Mouse (Mus musculus): ENCODE results near the gene Atg2a.

DNA sequence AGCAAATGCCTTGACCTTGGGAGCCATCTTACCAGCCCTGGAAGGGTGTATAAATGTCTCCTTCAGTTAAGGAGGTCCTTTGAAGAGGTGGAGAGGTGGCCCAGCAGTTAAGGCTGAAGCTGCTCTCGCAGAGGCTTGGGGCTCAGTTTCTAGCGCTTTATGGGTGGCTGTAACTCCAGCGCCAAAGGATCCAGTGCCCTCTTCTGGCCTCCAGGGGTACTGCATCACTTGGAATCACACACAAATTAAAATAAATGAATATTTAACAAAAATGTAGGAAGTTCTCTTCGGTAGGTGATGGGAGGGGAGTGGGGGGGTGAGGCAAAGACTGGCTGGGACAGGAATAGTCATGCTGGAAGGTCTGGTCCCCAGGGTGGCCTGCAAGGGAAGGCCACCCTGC is 19.5 kb downstream of the Atg2a start:
- TF ChIP-seq CTCF (IDR thresholded peaks at IDR 0.05; ENCODE audit: borderline replicate concordance, insufficient read depth, low read length), result no peak
- TF ChIP-seq POLR2A (IDR thresholded peaks at IDR 0.05; ENCODE audit: low read depth, low read length), result no peak
